Mouse (Mus musculus): ENCODE data around the gene Nptxr.
A peak's percentile ranks its signal among the peaks of the same experiment; 100 is the strongest.

Gene Nptxr

GRCm38 (mm10) chr15:79752742-79753419 lies 51.7 kb downstream of the Nptxr start:
- DNase-seq (ENCODE audit: low read depth, low spot score): peak; percentile 83

GRCm38 (mm10) chr15:79751772-79752171 lies 52.8 kb downstream of the Nptxr start:
- DNase-seq (ENCODE audit: low read depth, low spot score): no peak

- no peak for DNase-seq (ENCODE audit: low read depth, low spot score)
Observed at GRCm38 (mm10) chr15:79750266-79750665, 54.3 kb downstream of the Nptxr start.

DNA sequence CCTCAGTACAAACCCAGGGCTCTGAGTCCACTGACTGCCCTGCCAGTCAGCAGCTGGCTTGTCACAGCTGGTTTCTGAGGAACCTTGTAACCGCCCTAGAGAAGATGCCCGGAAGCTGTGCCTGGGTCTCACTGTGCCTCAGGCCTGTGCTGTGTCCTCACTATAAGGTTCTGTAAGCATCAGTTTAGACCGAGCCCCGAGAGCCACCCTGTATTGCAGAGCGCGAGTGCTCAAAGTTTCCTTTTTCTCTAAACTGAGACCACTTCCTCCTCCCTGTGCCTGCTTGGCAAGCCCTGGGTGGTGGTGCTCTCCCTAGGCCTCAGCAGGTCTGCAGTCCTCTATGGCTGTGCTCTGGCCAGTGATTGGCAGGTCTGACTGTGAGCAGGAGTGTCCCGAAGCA lies 55.4 kb downstream of the Nptxr start:
- no peak for DNase-seq (ENCODE audit: low read depth, low spot score)

DNA sequence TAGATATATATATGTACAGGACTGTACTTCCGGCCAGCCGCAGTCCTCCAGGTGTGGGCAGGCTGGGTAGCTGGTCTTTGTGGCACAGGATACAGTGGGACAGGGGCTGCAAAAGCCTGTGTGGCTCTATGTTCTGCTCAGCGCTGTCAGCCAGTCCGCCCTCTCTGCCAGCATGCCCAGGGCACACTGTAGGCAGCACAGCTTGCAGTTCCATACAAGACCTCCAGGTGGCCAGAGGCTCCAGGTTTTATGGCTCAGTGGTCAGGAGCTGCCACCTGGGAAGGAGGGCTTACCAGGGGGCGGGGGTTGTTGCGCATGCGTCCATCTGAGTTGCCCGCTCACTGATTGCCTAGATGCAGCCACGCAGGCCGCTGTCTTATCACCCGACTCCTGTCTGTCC lies 56.6 kb downstream of the Nptxr start:
- peak; percentile 42 for DNase-seq (ENCODE audit: low read depth, low spot score)

- DNase-seq (ENCODE audit: low read depth, low spot score): no peak
Observed at GRCm38 (mm10) chr15:79745883-79746282, 58.7 kb downstream of the Nptxr start.

- no peak for DNase-seq (ENCODE audit: low read depth, low spot score)
Observed at GRCm38 (mm10) chr15:79745312-79745711, 59.3 kb downstream of the Nptxr start.

DNA sequence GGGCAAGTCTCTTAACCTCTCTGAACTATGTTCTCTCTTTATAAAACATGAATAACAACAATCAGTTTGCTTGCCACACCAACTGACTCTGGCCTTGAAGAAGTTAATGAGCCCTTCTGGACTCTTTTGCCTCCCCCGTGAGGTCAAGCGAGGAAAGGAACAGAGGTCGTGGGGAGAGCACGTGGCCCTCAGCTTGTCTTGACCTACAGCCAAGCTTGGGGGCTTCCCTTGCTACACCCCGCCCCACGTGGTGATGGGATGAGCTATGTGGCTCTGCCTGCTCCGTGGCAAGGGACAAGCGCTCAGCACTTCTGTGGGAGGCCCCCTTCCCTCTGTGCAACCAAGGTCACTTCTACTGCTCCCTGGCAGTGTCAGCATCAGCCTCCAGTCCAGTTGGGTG lies 59.8 kb downstream of the Nptxr start:
- no peak for DNase-seq (ENCODE audit: low read depth, low spot score)

- no peak for DNase-seq (ENCODE audit: low read depth, low spot score)
Observed at GRCm38 (mm10) chr15:79744001-79744400, 60.6 kb downstream of the Nptxr start.

GRCm38 (mm10) chr15:79742706-79743023 lies 61.9 kb downstream of the Nptxr start:
- DNase-seq (ENCODE audit: low read depth, low spot score): no peak

GRCm38 (mm10) chr15:79741921-79742705 lies 62.5 kb downstream of the Nptxr start, which contains the start of gene Sun2:
Gene Sun2, minus strand, starts transcription at chr15:79742536.
- DNase-seq (ENCODE audit: low read depth, low spot score): peak; percentile 83

DNA sequence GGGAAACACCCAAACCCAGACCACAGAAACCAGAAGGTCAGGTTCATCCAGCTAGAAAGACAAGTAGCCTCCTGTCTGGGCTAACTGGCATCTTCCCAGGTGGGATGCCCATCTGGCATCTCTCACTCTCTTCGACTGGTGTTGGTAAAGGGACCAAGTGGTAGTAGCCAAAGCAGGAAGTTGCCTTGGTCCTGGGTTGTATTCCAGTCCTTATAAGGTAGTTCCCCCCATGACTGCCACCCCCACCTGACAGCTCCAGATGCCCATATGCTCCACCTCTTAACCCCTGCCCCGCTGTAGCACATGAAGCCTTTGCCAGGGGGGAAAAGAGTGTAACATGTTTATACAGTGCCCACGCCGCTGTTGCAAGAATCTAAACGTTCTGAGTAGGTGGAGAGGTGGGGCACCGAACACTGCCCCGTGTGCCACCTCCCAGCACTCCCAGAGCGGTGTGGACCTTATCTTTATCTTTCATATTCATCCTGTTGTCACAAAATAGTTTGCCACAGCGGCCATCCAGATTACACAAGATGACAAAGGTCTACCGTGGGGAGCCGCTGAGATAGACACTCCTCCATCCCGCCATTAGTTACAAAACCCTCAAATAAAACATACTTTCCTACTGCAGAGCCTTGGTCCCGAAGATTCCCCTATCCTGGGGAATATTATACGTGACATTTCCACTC lies 63.2 kb downstream of the Nptxr start:
- DNase-seq (ENCODE audit: low read depth, low spot score): peak; percentile 82

GRCm38 (mm10) chr15:79740739-79741138 lies 63.8 kb downstream of the Nptxr start:
- DNase-seq (ENCODE audit: low read depth, low spot score): peak; percentile 26

Data from 3T3-L1 (cell line).